Mouse (Mus musculus): ENCODE measurements around the gene Srebf1. TPM values are rescaled to one million over a fixed set of nuclear protein-coding genes. Genes with fewer than 3 reads are reported as not detected.

Gene Srebf1
- polyA plus RNA-seq, 1 experiment from 2014 or later = 70.9 TPM

GRCm38 (mm10) chr11:60220291-60220804, 2.0 kb downstream of the Srebf1 start:
- Histone ChIP-seq H3K4me1 (ENCODE audit: control insufficient read depth, insufficient read depth, low read length) (peaks cover 25% of the 10 kb centered on the region), H3K27me3 (ENCODE audit: control insufficient read depth, insufficient read depth, low read length) (no peaks in the 10 kb centered on the region), H3K4me3 (ENCODE audit: low read depth, low read length) (peak overlapping the region; percentile 67), H3K9ac (replicated peaks; ENCODE audit: low read depth, low read length) (peak overlapping the region; percentile 57), H3K36me3 (ENCODE audit: control insufficient read depth, insufficient read depth, low read length) (0 out of 2 replicates have a peak, but pooled peaks cover 2% of the 10 kb centered on the region), H3K9me3 (ENCODE audit: control insufficient read depth, low read depth, low read length) (no peaks in the 10 kb centered on the region), H3K27ac (ENCODE audit: low read length) (peak overlapping the region; percentile 92), H3K4me2 (replicated peaks; ENCODE audit: low read depth, low read length) (peak overlapping the region; percentile 84)
- peak; percentile 78 for ATAC-seq (ENCODE audit: insufficient number of reproducible peaks, insufficient read depth, low FRiP score, low read depth)
- under 1% methylated on average over 46 of the region's 46 CpGs for WGBS

GRCm38 (mm10) chr11:60219609-60220008, 2.8 kb downstream of the Srebf1 start:
- Histone ChIP-seq H3K4me2 (replicated peaks; ENCODE audit: low read depth, low read length) (peak overlapping the region; percentile 84), H3K4me3 (ENCODE audit: low read depth, low read length) (peak overlapping the region; percentile 67), H3K27me3 (ENCODE audit: control insufficient read depth, insufficient read depth, low read length) (no peaks in the 10 kb centered on the region), H3K36me3 (ENCODE audit: control insufficient read depth, insufficient read depth, low read length) (0 out of 2 replicates have a peak, but pooled peaks cover 2% of the 10 kb centered on the region), H3K4me1 (ENCODE audit: control insufficient read depth, insufficient read depth, low read length) (peaks cover 25% of the 10 kb centered on the region), H3K9ac (replicated peaks; ENCODE audit: low read depth, low read length) (peak overlapping the region; percentile 57), H3K9me3 (ENCODE audit: control insufficient read depth, low read depth, low read length) (no peaks in the 10 kb centered on the region), H3K27ac (ENCODE audit: low read length) (peak overlapping the region; percentile 92)
- WGBS = 14% methylated on average over 8 of the region's 8 CpGs
- no peak for ATAC-seq (ENCODE audit: insufficient number of reproducible peaks, insufficient read depth, low FRiP score, low read depth)

DNA sequence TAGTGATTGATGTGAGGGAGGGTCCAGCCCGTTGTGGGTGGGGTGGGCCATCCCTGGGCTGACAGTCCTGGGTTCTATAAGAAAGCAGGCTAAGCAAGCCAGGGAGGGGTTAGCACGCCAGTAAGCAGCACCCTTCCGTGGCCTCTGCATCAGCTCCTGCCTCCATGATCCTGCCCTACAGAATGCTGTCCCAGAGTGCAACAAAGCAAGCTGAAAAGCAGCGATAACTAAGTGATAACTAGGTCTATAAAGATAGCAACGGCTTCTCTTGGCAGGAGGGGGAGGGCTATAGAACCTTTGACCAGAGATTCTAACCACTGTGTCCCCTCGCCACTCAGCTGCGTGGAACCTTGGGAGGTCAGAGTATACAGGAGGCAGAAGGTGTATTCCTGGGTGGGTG, 4.9 kb downstream of the Srebf1 start:
- H3K4me2 ChIP-seq (replicated peaks; ENCODE audit: low read depth, low read length) = no peak overlapping the region
- no peak overlapping the region for H3K4me3 ChIP-seq (ENCODE audit: low read depth, low read length)
- no peak for ATAC-seq (ENCODE audit: insufficient number of reproducible peaks, insufficient read depth, low FRiP score, low read depth)
- no peak overlapping the region for H3K9ac ChIP-seq (replicated peaks; ENCODE audit: low read depth, low read length)
- WGBS = 83% methylated on average over 7 of the region's 7 CpGs
- H3K9me3 ChIP-seq (ENCODE audit: control insufficient read depth, low read depth, low read length) = no peaks in the 10 kb centered on the region
- H3K36me3 ChIP-seq (ENCODE audit: control insufficient read depth, insufficient read depth, low read length) = 0 out of 2 replicates have a peak, but pooled peaks cover 2% of the 10 kb centered on the region
- H3K4me1 ChIP-seq (ENCODE audit: control insufficient read depth, insufficient read depth, low read length) = peaks cover 30% of the 10 kb centered on the region
- H3K27me3 ChIP-seq (ENCODE audit: control insufficient read depth, insufficient read depth, low read length) = no peaks in the 10 kb centered on the region
- H3K27ac ChIP-seq (ENCODE audit: low read length) = no peak overlapping the region

GRCm38 (mm10) chr11:60216671-60217070, 5.7 kb downstream of the Srebf1 start:
- peaks cover 33% of the 10 kb centered on the region for H3K4me1 ChIP-seq (ENCODE audit: control insufficient read depth, insufficient read depth, low read length)
- H3K9me3 ChIP-seq (ENCODE audit: control insufficient read depth, low read depth, low read length) = no peaks in the 10 kb centered on the region
- H3K27ac ChIP-seq (ENCODE audit: low read length) = no peak overlapping the region
- H3K4me2 ChIP-seq (replicated peaks; ENCODE audit: low read depth, low read length) = no peak overlapping the region
- no peak for ATAC-seq (ENCODE audit: insufficient number of reproducible peaks, insufficient read depth, low FRiP score, low read depth)
- H3K4me3 ChIP-seq (ENCODE audit: low read depth, low read length) = no peak overlapping the region
- H3K36me3 ChIP-seq (ENCODE audit: control insufficient read depth, insufficient read depth, low read length) = 0 out of 2 replicates have a peak, but pooled peaks cover 2% of the 10 kb centered on the region
- H3K9ac ChIP-seq (replicated peaks; ENCODE audit: low read depth, low read length) = no peak overlapping the region
- 88% methylated on average over 1 of the region's 1 CpGs for WGBS
- H3K27me3 ChIP-seq (ENCODE audit: control insufficient read depth, insufficient read depth, low read length) = no peaks in the 10 kb centered on the region

GRCm38 (mm10) chr11:60213266-60213665, 9.1 kb downstream of the Srebf1 start:
- H3K27ac ChIP-seq (ENCODE audit: low read length) = no peak overlapping the region
- H3K27me3 ChIP-seq (ENCODE audit: control insufficient read depth, insufficient read depth, low read length) = no peaks in the 10 kb centered on the region
- H3K9me3 ChIP-seq (ENCODE audit: control insufficient read depth, low read depth, low read length) = no peaks in the 10 kb centered on the region
- peaks cover 40% of the 10 kb centered on the region for H3K4me1 ChIP-seq (ENCODE audit: control insufficient read depth, insufficient read depth, low read length)
- H3K9ac ChIP-seq (replicated peaks; ENCODE audit: low read depth, low read length) = no peak overlapping the region
- H3K4me3 ChIP-seq (ENCODE audit: low read depth, low read length) = no peak overlapping the region
- WGBS = 79% methylated on average over 6 of the region's 6 CpGs
- 0 out of 2 replicates have a peak, but pooled peaks cover 2% of the 10 kb centered on the region for H3K36me3 ChIP-seq (ENCODE audit: control insufficient read depth, insufficient read depth, low read length)
- no peak for ATAC-seq (ENCODE audit: insufficient number of reproducible peaks, insufficient read depth, low FRiP score, low read depth)
- no peak overlapping the region for H3K4me2 ChIP-seq (replicated peaks; ENCODE audit: low read depth, low read length)

DNA sequence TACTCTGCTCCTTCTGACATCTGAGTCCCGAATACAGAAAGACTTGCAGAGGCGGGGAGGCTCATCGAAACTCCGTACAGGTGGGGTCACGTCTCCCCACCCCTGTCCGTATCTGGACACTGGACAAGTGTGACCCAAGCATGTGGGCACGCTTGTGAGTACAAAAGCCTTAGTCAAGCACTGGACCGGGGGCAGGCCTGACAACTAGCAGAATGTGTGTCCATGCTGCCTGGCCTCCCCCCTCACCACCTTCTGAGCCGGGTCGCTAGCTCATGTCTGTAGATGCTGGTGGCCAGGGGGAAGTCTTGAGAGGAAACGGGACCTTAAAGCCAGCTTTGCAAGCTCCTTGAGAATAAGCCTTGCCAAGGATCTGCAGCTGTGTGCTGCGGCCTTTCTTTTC, 10.6 kb downstream of the Srebf1 start:
- H3K36me3 ChIP-seq (ENCODE audit: control insufficient read depth, insufficient read depth, low read length) = peaks cover 2% of the 10 kb centered on the region; the same call in 1 of the 2 replicates
- H3K4me2 ChIP-seq (replicated peaks; ENCODE audit: low read depth, low read length) = no peak overlapping the region
- no peak for ATAC-seq (ENCODE audit: insufficient number of reproducible peaks, insufficient read depth, low FRiP score, low read depth)
- H3K4me3 ChIP-seq (ENCODE audit: low read depth, low read length) = no peak overlapping the region
- H3K27me3 ChIP-seq (ENCODE audit: control insufficient read depth, insufficient read depth, low read length) = no peaks in the 10 kb centered on the region
- H3K9ac ChIP-seq (replicated peaks; ENCODE audit: low read depth, low read length) = no peak overlapping the region
- no peak overlapping the region for H3K27ac ChIP-seq (ENCODE audit: low read length)
- H3K9me3 ChIP-seq (ENCODE audit: control insufficient read depth, low read depth, low read length) = no peaks in the 10 kb centered on the region
- H3K4me1 ChIP-seq (ENCODE audit: control insufficient read depth, insufficient read depth, low read length) = peaks cover 39% of the 10 kb centered on the region
- 52% methylated on average over 12 of the region's 12 CpGs for whole genome bisulfite sequencing

DNA sequence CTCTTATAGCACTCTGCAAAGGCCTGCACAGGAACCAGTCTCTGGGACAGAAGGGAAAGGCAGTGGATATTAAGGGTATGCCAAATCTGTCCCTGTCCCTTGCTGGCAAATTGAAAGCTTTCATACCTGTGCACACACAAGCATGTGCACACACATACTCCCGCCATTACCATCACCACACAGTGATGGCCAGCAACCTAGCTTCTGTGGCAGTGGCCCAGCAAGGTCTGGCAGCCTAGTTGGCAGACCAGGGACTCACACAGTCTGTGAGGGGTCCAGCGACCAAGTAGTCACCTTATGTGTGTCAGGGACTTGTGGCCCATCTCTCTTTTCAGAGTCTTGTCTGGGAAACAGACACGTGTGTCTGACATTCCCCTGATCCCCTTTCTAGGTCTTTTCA, 11.2 kb downstream of the Srebf1 start:
- no peak for ATAC-seq (ENCODE audit: insufficient number of reproducible peaks, insufficient read depth, low FRiP score, low read depth)
- Histone ChIP-seq H3K27ac (ENCODE audit: low read length) (peak overlapping the region; percentile 71; the same call in 1 of the 2 replicates), H3K4me1 (ENCODE audit: control insufficient read depth, insufficient read depth, low read length) (peaks cover 39% of the 10 kb centered on the region), H3K4me2 (replicated peaks; ENCODE audit: low read depth, low read length) (peak overlapping the region; percentile 79), H3K27me3 (ENCODE audit: control insufficient read depth, insufficient read depth, low read length) (no peaks in the 10 kb centered on the region), H3K36me3 (ENCODE audit: control insufficient read depth, insufficient read depth, low read length) (peaks cover 5% of the 10 kb centered on the region; the same call in 1 of the 2 replicates), H3K9me3 (ENCODE audit: control insufficient read depth, low read depth, low read length) (no peaks in the 10 kb centered on the region), H3K4me3 (ENCODE audit: low read depth, low read length) (no peak overlapping the region), H3K9ac (replicated peaks; ENCODE audit: low read depth, low read length) (0 out of 2 replicates have a peak overlapping the region, but pooled peaks have one; percentile 25)
- 61% methylated on average over 3 of the region's 3 CpGs for WGBS

DNA sequence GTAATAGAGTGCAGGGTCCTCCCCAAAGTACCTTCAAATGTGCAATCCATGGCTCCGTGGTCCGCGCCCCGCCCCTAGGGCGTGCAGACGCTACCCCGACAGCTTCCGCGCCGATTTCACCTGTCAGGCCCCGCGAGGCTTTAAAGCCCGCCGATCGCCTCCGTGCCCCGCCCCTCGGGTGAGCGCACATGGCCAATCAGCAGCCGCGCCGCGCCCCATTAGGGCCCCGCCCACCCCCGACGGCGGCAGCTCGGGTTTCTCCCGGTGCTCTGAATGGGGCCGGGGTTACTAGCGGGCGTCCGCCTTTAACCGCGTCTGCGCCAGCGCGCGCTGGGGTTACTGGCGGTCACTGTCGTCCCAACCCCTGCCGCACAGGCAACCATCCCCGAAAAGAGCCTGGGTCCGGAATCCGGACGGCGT, 12.1 kb downstream of the Srebf1 start:
- ATAC-seq (ENCODE audit: insufficient number of reproducible peaks, insufficient read depth, low FRiP score, low read depth) = peak; percentile 90
- Histone ChIP-seq H3K27ac (ENCODE audit: low read length) (peak overlapping the region; percentile 81), H3K4me2 (replicated peaks; ENCODE audit: low read depth, low read length) (peak overlapping the region; percentile 79), H3K36me3 (ENCODE audit: control insufficient read depth, insufficient read depth, low read length) (peaks cover 13% of the 10 kb centered on the region), H3K27me3 (ENCODE audit: control insufficient read depth, insufficient read depth, low read length) (no peaks in the 10 kb centered on the region), H3K9me3 (ENCODE audit: control insufficient read depth, low read depth, low read length) (no peaks in the 10 kb centered on the region), H3K4me1 (ENCODE audit: control insufficient read depth, insufficient read depth, low read length) (peaks cover 39% of the 10 kb centered on the region), H3K4me3 (ENCODE audit: low read depth, low read length) (peak overlapping the region; percentile 42), H3K9ac (replicated peaks; ENCODE audit: low read depth, low read length) (0 out of 2 replicates have a peak overlapping the region, but pooled peaks have one; percentile 25)
- under 1% methylated on average over 47 of the region's 47 CpGs for WGBS

DNA sequence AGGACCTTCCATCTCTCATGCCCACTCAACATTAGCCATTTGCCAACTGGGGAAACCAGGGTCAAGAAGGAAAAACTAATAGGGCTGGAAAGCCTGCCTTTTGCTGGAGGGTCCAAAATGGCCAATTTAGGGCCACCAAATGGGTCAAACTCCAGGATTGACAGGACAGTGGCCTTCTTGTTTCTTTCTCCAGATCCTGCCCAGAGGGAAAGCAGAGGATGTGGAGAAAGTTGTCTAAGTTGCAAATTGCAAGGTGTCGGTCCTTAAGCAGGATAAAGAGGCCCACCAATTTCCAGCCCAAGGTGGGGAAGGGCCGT, 12.5 kb downstream of the Srebf1 start:
- H3K9ac ChIP-seq (replicated peaks; ENCODE audit: low read depth, low read length) = 0 out of 2 replicates have a peak overlapping the region, but pooled peaks have one; percentile 4
- ATAC-seq (ENCODE audit: insufficient number of reproducible peaks, insufficient read depth, low FRiP score, low read depth) = no peak
- H3K27ac ChIP-seq (ENCODE audit: low read length) = peak overlapping the region; percentile 81
- peaks cover 17% of the 10 kb centered on the region for H3K36me3 ChIP-seq (ENCODE audit: control insufficient read depth, insufficient read depth, low read length)
- H3K4me3 ChIP-seq (ENCODE audit: low read depth, low read length) = peak overlapping the region; percentile 42
- H3K9me3 ChIP-seq (ENCODE audit: control insufficient read depth, low read depth, low read length) = no peaks in the 10 kb centered on the region
- H3K4me1 ChIP-seq (ENCODE audit: control insufficient read depth, insufficient read depth, low read length) = peaks cover 39% of the 10 kb centered on the region
- no peaks in the 10 kb centered on the region for H3K27me3 ChIP-seq (ENCODE audit: control insufficient read depth, insufficient read depth, low read length)
- peak overlapping the region; percentile 79 for H3K4me2 ChIP-seq (replicated peaks; ENCODE audit: low read depth, low read length)
- WGBS = 0% methylated on average over 2 of the region's 2 CpGs

All from stomach, embryonic 14.5 days (tissue).